Mouse (Mus musculus) CH12.LX (cell line): ENCODE data around the gene Sprn.

Experiments used
- CTCF ChIP-seq, 2 experiments: IDR thresholded peaks in 1 of 2; conservative IDR thresholded peaks in 1 of 2; 2 replicates each; pipeline ENCODE4 v1.5.1; 2011 to 2012; ENCODE audit warnings: low read depth in 2 of 2, low read length in 2 of 2, improper control_type of control experiment in 1 of 2, inconsistent platforms in 1 of 2, mild to moderate bottlenecking in 1 of 2, moderate library complexity in 1 of 2
- ELF1 ChIP-seq: IDR thresholded peaks from 2 replicates; pipeline ENCODE4 v1.6.1; 2014; ENCODE audit warnings: low read depth, mild to moderate bottlenecking, inconsistent platforms, low read length, improper control_type of control experiment
- EP300 ChIP-seq: IDR thresholded peaks from 2 replicates; pipeline ENCODE4 v1.6.1; 2011; ENCODE audit warnings: low read length, improper control_type of control experiment
- MAZ ChIP-seq: IDR thresholded peaks from 2 replicates; pipeline ENCODE4 v1.6.1; 2012; ENCODE audit warnings: low read depth, mild to moderate bottlenecking, inconsistent platforms, low read length, improper control_type of control experiment, moderate library complexity
- MYC ChIP-seq: IDR thresholded peaks from 2 replicates; pipeline ENCODE4 v1.6.1; 2011; ENCODE audit warnings: low read depth, mild to moderate bottlenecking, improper control_type of control experiment, low read length
- POLR2A ChIP-seq: IDR thresholded peaks from 2 replicates; pipeline ENCODE4 v1.6.1; 2011; ENCODE audit warnings: low read depth, mild to moderate bottlenecking, improper control_type of control experiment, low read length
- POLR2AphosphoS2 ChIP-seq: IDR thresholded peaks from 2 replicates; pipeline ENCODE4 v1.6.1; 2011; ENCODE audit warnings: low read depth, low read length, improper control_type of control experiment
- RAD21 ChIP-seq: IDR thresholded peaks from 2 replicates; pipeline ENCODE4 v1.6.1; 2011; ENCODE audit warnings: low read depth, mild to moderate bottlenecking, low read length, improper control_type of control experiment, moderate library complexity
- SMC3 ChIP-seq: IDR thresholded peaks from 2 replicates; pipeline ENCODE4 v1.6.1; 2011; ENCODE audit warnings: low read depth, low read length, improper control_type of control experiment
- TCF12 ChIP-seq: IDR thresholded peaks from 2 replicates; pipeline ENCODE4 v1.6.1; 2014; ENCODE audit warnings: low read depth, mild to moderate bottlenecking, inconsistent platforms, low read length, improper control_type of control experiment
- ZMIZ1 ChIP-seq: IDR thresholded peaks from 2 replicates; pipeline ENCODE4 v1.6.1; 2012; ENCODE audit warnings: low read depth, mild to moderate bottlenecking, inconsistent platforms, low read length, improper control_type of control experiment

DNA sequence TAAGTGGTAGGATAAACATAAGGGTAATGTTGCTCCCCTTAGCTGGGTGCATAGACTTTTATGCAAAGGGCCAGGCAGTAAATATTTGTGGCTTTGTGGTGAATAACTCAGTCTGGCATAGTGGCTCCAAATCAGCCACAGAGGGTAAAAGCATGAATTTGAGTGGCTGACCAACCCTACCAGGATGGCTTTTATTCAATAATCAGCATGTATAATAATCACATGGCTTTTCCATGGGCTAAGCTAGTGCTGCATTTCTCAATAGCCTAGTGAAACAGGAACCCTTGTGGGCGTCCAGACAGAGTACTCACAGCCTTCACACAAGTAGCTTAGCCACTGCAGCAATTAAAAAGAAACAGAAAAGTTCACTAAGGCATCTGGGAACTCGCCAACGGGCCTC is 42.7 kb downstream of the Sprn start:
- TF ChIP-seq TCF12 = no peak
- no peak for TF ChIP-seq POLR2AphosphoS2
- no peak for TF ChIP-seq RAD21
- no peak for TF ChIP-seq EP300
- TF ChIP-seq POLR2A = no peak
- TF ChIP-seq MYC = no peak
- TF ChIP-seq SMC3 = no peak
- no peak for TF ChIP-seq CTCF (conservative IDR thresholded peaks at IDR 0.05 in 1 of 2, IDR thresholded peaks at IDR 0.05 in 1 of 2; ENCODE audit: low read depth in 2 of 2, low read length in 2 of 2)
- TF ChIP-seq ZMIZ1 = no peak
- no peak for TF ChIP-seq ELF1
- TF ChIP-seq MAZ = no peak
